ENCODE assay signal across 8 mouse cellular contexts in genomic region chr16:90694719-90695118, GRCm38 (mm10). TPM values are rescaled to one million over a fixed set of nuclear protein-coding genes. Genes with fewer than 3 reads are reported as not detected.
DNase-seq lines count a peak whose midpoint lies in the region; ATAC-seq and TF ChIP-seq lines count a peak whose summit lies in the region.

No protein-coding gene starts in this region.

- H3K9me3 ChIP-seq in hindbrain, embryonic 11.5 days (ENCODE audit: control insufficient read depth, low read length): no peaks in the 10 kb centered on the region
- H3K9me3 ChIP-seq in hindbrain, embryonic 16.5 days (ENCODE audit: control insufficient read depth, low read length): no peaks in the 10 kb centered on the region
- H3K9me3 ChIP-seq in ES-Bruce4 (replicated peaks; ENCODE audit: control insufficient read depth, insufficient read depth, low read length, poor library complexity, severe bottlenecking): no peaks in the 10 kb centered on the region

- H3K27me3 ChIP-seq in hindbrain, embryonic 11.5 days (ENCODE audit: control insufficient read depth, insufficient read depth, low read length): no peaks in the 10 kb centered on the region
- H3K27me3 ChIP-seq in hindbrain, embryonic 16.5 days (replicated peaks; ENCODE audit: control insufficient read depth, insufficient read depth, low read length): no peaks in the 10 kb centered on the region
- no peaks in the 10 kb centered on the region for H3K27me3 ChIP-seq in ES-Bruce4 (ENCODE audit: control insufficient read depth, insufficient read depth, low read length, poor library complexity, severe bottlenecking)

- DNase-seq in hindbrain, embryonic 11.5 days (ENCODE audit: low spot score): peak; percentile 68
- peak; percentile 46 to 64 for DNase-seq in adrenal gland, postnatal 36 days
- DNase-seq in induced T-regulatory cell, adult 2 months (ENCODE audit: low read depth): peak; percentile 79
- DNase-seq in mesoderm, embryonic 11.5 days (ENCODE audit: low read depth, low spot score): peak; percentile 65
- no peak for DNase-seq in urinary bladder, postnatal 36 days (ENCODE audit: low spot score in 2 of 2)
- no peak for DNase-seq in layer of hippocampus, adult 9-10 months (ENCODE audit: low spot score)

- H3K36me3 ChIP-seq in hindbrain, embryonic 11.5 days (ENCODE audit: control insufficient read depth, insufficient read depth, low read length): no peaks in the 10 kb centered on the region
- H3K36me3 ChIP-seq in hindbrain, embryonic 16.5 days (ENCODE audit: control insufficient read depth, insufficient read depth, low read length): no peaks in the 10 kb centered on the region
- H3K36me3 ChIP-seq in ES-Bruce4 (ENCODE audit: control insufficient read depth, insufficient read depth, low read length, poor library complexity, severe bottlenecking): no peaks in the 10 kb centered on the region

- H3K27ac ChIP-seq in hindbrain, embryonic 11.5 days (ENCODE audit: low read depth, low read length): no peak overlapping the region
- H3K27ac ChIP-seq in hindbrain, embryonic 16.5 days (ENCODE audit: low read depth, low read length): no peak overlapping the region
- no peak overlapping the region for H3K27ac ChIP-seq in ES-Bruce4 (ENCODE audit: insufficient read depth, low read length)

- TF ChIP-seq EP300 in ES-Bruce4 (IDR thresholded peaks at IDR 0.05; ENCODE audit: insufficient read depth, low read depth, low read length): no peak

- ATAC-seq in hindbrain, embryonic 11.5 days (ENCODE audit: low FRiP score): no peak
- no peak for ATAC-seq in hindbrain, embryonic 16.5 days

- TF ChIP-seq CTCF in ES-Bruce4 (IDR thresholded peaks at IDR 0.05; ENCODE audit: low read depth, low read length): peak; percentile 80

- no peaks in the 10 kb centered on the region for H3K4me1 ChIP-seq in hindbrain, embryonic 11.5 days (replicated peaks; ENCODE audit: control insufficient read depth, insufficient read depth, low read length)
- H3K4me1 ChIP-seq in hindbrain, embryonic 16.5 days (ENCODE audit: control insufficient read depth, insufficient read depth, low read depth, low read length): peaks cover 5% of the 10 kb centered on the region
- no peaks in the 10 kb centered on the region for H3K4me1 ChIP-seq in ES-Bruce4 (ENCODE audit: control insufficient read depth, insufficient read depth, low read length)

- no peak overlapping the region for H3K4me2 ChIP-seq in hindbrain, embryonic 11.5 days (replicated peaks; ENCODE audit: low read depth, low read length)
- no peak overlapping the region for H3K4me2 ChIP-seq in hindbrain, embryonic 16.5 days (ENCODE audit: low read length)

- no peak overlapping the region for H3K4me3 ChIP-seq in hindbrain, embryonic 11.5 days (ENCODE audit: low read depth, low read length)
- H3K4me3 ChIP-seq in hindbrain, embryonic 16.5 days (ENCODE audit: low read length): no peak overlapping the region
- no peak overlapping the region for H3K4me3 ChIP-seq in ES-Bruce4 (ENCODE audit: low read depth, low read length)

- WGBS in hindbrain, embryonic 11.5 days: 62% methylated on average over 9 of the region's 9 CpGs
- 75% methylated on average over 9 of the region's 9 CpGs for WGBS in hindbrain, embryonic 16.5 days

- TF ChIP-seq POLR2A in ES-Bruce4 (IDR thresholded peaks at IDR 0.05; ENCODE audit: insufficient read depth, low read length): no peak

- no peak overlapping the region for H3K9ac ChIP-seq in hindbrain, embryonic 11.5 days (ENCODE audit: low read depth, low read length)
- H3K9ac ChIP-seq in hindbrain, embryonic 16.5 days (ENCODE audit: low read depth, low read length): no peak overlapping the region
- H3K9ac ChIP-seq in ES-Bruce4 (ENCODE audit: low read depth, poor library complexity, severe bottlenecking): no peak overlapping the region

RNA-seq across cellular contexts. Expression of gene Mis18a, which starts 32.5 kb away (rescaled TPM):
- polyA plus RNA-seq in hindbrain, embryonic 11.5 days (2014; fragmentation: Nextera tagmentation; extraction: Ambion mirVana): 78.8 and 82.9 TPM in 2 replicates
- 26.4 and 31.3 TPM in 2 replicates for polyA plus RNA-seq in hindbrain, embryonic 16.5 days (2015; fragmentation: Nextera tagmentation; extraction: Ambion mirVana)
- 32.3 and 33.2 TPM in 2 replicates for polyA plus RNA-seq in ES-Bruce4 (2011; ENCODE audit: insufficient read depth, insufficient read length, low read depth, missing spikeins)
- 1 to 10 TPM; 5.9 to 9.6 TPM for total RNA-seq in adrenal gland, postnatal 36 days (2021)

RNA-seq across cellular contexts. Expression of gene Mrap, which starts 43.3 kb away (rescaled TPM):
- polyA plus RNA-seq in hindbrain, embryonic 11.5 days (2014; fragmentation: Nextera tagmentation; extraction: Ambion mirVana): 0.43 and 0.49 TPM in 2 replicates
- 0.74 and 0.98 TPM in 2 replicates for polyA plus RNA-seq in hindbrain, embryonic 16.5 days (2015; fragmentation: Nextera tagmentation; extraction: Ambion mirVana)
- 0.67 TPM in 1 of 2 replicates, not detected in the other for polyA plus RNA-seq in ES-Bruce4 (2011; ENCODE audit: insufficient read depth, insufficient read length, low read depth, missing spikeins)
- total RNA-seq in adrenal gland, postnatal 36 days (2021): 100 to 1,000 TPM; 605 to 724 TPM

Comparison
In these comparisons a context has a peak if more than half of its experiments do, and no peak if none do; other contexts are left out.
1. DNase-seq: peak in hindbrain, embryonic 11.5 days (single experiment), adrenal gland, postnatal 36 days (2 of 2), induced T-regulatory cell, adult 2 months (single experiment) and mesoderm, embryonic 11.5 days (single experiment); none in urinary bladder, postnatal 36 days (0 of 2) and layer of hippocampus, adult 9-10 months (single experiment).